Mouse (Mus musculus) liver, embryonic 14.5 days (tissue): ENCODE measurements around the gene Wdr76.

Experiments
- CTCF ChIP-seq: IDR thresholded peaks from 2 replicates; pipeline ENCODE4 v1.5.1; 2016; ENCODE audit warnings: antibody characterized with exemption, low read depth, control low read depth
- EP300 ChIP-seq: IDR thresholded peaks from 2 replicates; pipeline ENCODE4 v1.6.1; 2016; ENCODE audit warnings: antibody characterized with exemption, low read depth

- TF ChIP-seq CTCF (no peak), EP300 (no peak)
These were observed 7.7 kb downstream of the Wdr76 start for GRCm38 (mm10) chr2:121514211-121514610.
